Mouse (Mus musculus) sigmoid colon, adult 10 weeks (tissue): ENCODE measurements around the gene Rps12-ps3. TPM values are rescaled to one million over a fixed set of nuclear protein-coding genes. Genes with fewer than 3 reads are reported as not detected.

Source experiments
- polyA plus RNA-seq: library from polyadenylated mRNA; stranded (reverse); fragments of 350-450 nt; fragmentation: Illumina TruSeq; extraction: RNeasy Lipid Tissue Mini Kit (QIAGEN cat#74804); gene quantifications from one replicate; pipeline ENCODE4 v1.2.3, GENCODE M21; 2014; ENCODE audit warnings: low read depth, low replicate concordance

Gene Rps12-ps3
- 2.8 TPM for polyA plus RNA-seq

DNA sequence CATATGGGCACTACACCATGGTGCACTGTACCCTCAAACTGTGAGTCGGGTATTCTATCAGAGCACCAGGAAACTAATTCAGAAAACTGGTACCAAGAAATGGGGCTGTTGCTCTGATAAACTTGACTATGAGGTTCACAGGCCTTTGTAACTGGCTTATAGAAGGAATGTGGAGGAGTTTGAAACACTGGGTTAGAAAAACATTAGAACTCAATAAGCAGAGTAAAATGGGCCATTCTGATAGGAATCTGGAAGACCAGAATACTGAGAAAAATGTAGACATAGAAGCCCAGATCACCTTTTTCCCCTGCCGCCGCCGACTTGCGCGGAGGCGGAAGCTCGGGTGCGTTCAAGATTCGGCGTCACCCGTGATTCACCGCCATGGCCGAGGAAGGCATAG is at the start of gene Rps12-ps3:
Gene Rps12-ps3 (plus strand): TSS at position 301 of the 400 bp plus-strand sequence.

DNA sequence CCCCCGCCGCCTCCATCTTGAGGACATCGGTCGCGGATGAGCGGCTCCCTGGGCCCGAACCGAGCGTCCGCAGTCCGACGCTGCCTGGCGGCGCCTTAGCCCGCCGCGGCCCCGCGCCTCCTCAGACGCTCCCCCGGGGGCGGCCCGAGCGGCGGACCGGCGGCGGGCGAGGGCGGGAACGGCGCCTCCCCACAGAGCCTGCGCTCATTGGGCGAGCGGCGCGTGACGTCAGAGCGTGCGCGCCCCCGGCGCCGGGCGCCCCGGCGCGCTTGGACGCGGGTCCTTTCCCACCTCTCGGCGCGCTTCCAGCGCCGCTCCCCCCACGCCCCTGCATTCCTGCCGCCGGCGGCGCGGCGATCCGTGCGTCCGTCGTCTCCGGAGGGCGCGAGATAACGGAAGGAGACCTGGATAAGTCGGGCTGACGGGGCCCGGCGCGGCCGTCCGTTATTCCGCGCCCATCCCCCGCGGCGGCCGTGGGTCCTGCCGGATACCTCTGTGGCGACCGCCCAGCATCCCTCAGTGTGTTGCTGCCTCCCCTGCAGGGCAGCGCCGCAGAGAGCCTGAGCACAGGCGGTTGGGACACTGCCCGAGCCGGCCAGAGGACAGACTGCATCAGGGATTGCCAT is 23.7 kb downstream of the Rps12-ps3 start, which contains the start of gene Pdzd8:
Gene Pdzd8 (minus strand): TSS at position 123 of the 626 bp plus-strand sequence.

Other genes starting within 250 kb of the Rps12-ps3 start
- gene Shtn1, start 246.2 kb upstream of the Rps12-ps3 start, polyA plus RNA-seq, result 49.0 TPM
- gene Vax1, start 152.2 kb upstream of the Rps12-ps3 start, polyA plus RNA-seq, result not detected
- gene Kcnk18, start 103.1 kb upstream of the Rps12-ps3 start, polyA plus RNA-seq, result not detected
- 4.6 TPM for gene Slc18a2, start 61.4 kb upstream of the Rps12-ps3 start, polyA plus RNA-seq
- 84.9 TPM for gene Pdzd8, start 23.5 kb downstream of the Rps12-ps3 start, polyA plus RNA-seq
- gene Emx2, start 136.1 kb downstream of the Rps12-ps3 start, polyA plus RNA-seq, result not detected